Mouse (Mus musculus) kidney, postnatal 14 days (tissue): ENCODE measurements around the gene Loxl3.
A peak's percentile ranks its signal among the peaks of the same experiment; 100 is the strongest.

Source experiments
- DNase-seq: peaks from one replicate; pipeline ENCODE4 v3.0.0; 2022; ENCODE audit warnings: mixed read lengths

Gene Loxl3

DNA sequence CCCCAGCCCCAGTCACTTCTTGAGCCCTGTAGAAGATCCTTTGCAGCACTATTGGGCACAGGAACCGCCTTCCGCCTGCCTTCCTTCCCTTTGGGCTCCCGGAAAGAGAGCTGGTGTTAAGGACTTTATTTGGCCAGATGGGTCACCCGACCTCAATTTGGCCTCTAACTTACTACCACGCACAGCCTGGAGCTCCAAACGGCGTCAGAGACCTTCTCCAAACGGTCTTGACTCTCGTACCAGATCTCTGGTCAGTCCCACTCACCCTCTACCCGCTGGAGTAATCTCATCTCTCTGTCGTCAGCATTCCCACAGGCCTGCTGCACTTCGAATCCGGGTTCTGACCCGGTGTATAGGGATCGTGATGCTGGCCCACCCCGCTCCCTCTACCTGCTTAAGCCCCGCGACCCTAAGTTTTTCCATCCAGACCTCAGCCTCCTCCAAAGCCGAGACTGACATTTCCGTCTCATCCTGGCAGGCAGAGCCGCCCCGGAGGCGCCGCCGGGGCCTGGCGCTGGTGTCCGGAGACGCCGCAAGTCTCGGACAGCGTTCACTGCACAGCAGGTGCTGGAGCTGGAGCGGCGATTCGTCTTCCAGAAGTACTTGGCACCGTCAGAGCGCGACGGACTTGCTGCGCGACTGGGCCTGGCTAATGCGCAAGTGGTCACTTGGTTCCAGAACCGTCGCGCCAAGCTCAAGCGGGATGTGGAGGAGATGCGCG lies 53.4 kb downstream of the Loxl3 start:
- peak; percentile 49 for DNase-seq

- DNase-seq, result no peak
Observed at GRCm38 (mm10) chr6:83087926-83088260, 53.9 kb downstream of the Loxl3 start.

- DNase-seq, result peak; percentile 71
Observed at GRCm38 (mm10) chr6:83092416-83093127, 58.6 kb downstream of the Loxl3 start.

- DNase-seq, result no peak
Observed at GRCm38 (mm10) chr6:83095968-83096367, 62.0 kb downstream of the Loxl3 start.

- peak; percentile 85 for DNase-seq
Observed at GRCm38 (mm10) chr6:83098411-83098810, 64.4 kb downstream of the Loxl3 start.

- peak; percentile 94 for DNase-seq
Observed at GRCm38 (mm10) chr6:83101316-83101687, 67.3 kb downstream of the Loxl3 start, which contains the start of the genes Ccdc142 and Gm42688. TSS of gene Ccdc142 (plus strand) at chr6:83101601. TSS of gene Gm42688 (plus strand) at chr6:83101617.

DNA sequence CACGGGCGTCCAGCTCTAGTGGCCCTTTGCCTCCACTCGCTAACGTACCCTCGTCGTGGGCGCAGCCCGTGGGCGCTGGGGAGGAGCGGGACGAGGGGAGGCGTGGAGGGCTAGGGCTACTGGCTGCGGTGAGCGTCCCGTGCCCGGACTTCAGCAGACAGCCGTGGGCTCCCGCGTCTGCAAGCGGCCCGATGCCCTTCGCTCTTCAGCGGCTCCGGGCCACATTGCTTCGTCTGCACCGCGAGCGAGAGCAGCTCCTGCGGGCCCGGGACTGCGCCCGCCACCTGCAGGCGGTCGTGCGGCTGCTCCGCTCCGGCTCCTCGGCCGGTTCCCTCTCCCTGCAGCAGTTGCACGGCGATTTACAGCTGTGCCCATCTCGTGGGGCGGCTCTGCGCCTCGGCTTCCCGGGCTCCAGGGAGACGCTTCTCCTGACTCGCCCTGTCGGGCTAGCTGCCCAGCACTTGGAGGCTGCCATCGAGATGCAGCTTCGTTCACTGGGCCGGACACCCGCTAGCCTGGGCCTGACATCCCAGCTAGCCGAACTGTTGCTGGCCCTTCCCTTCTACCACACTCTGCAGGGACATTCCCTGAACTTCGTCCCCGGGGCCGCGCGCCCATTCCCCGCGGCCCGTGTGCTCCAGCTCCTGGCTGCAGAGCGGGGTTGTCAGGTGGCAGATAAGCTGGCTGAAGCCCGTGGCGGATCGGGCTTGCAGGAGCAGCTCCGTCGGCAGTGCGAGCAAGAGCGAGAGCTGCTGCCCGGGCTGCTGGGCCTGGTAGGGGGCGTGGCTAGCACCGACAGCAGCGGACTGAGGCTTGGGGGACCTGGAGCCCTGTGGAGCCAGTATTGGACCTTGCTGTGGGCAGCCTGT lies 67.9 kb downstream of the Loxl3 start:
- peak; percentile 80 for DNase-seq
